13 mouse cellular contexts compared by ENCODE assay signal in the genomic region with DNA sequence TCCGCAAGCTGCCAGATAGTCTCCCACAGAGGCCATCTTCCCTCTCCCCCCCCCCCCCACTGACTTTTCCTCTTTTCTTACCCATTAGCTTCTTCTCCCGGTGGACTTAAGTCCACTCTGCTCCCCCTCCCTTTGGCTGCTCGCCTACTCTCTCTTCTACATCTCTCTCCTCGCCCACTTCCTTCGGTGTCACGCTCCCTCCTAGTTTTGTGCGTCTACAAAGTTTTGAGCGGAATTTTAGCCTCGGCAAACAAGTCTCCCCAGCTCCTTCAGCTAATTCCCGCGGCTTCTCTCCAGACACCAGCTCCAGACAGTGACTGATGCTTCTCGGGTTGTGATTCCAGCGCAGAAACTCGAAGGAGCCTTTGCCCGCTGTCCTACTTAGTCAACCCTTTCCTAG. TPM values are rescaled to one million over a fixed set of nuclear protein-coding genes. Genes with fewer than 3 reads are reported as not detected.
DNase-seq lines count a peak whose midpoint lies in the region; ATAC-seq and TF ChIP-seq lines count a peak whose summit lies in the region.
"Had no signal": no experiment of that assay in that cellular context is flagged by ENCODE, and none has a peak within 500 bp of the region (broad histone marks: within the 10 kb centered on the region; RNA-seq: fewer than 3 reads in every experiment).

No protein-coding gene starts in this region.

- H3K27me3 ChIP-seq in hindbrain, embryonic 10.5 days (ENCODE audit: insufficient read depth, poor library complexity, severe bottlenecking): peaks cover 65% of the 10 kb centered on the region
- H3K27me3 ChIP-seq in midbrain, embryonic 13.5 days: peaks cover 69% of the 10 kb centered on the region
- H3K27me3 ChIP-seq in kidney, adult 2 months (replicated peaks; ENCODE audit: control insufficient read depth, insufficient read depth, low read length): peaks cover 10% of the 10 kb centered on the region

- no peaks in the 10 kb centered on the region for H3K9me3 ChIP-seq in hindbrain, embryonic 10.5 days
- H3K9me3 ChIP-seq in midbrain, embryonic 13.5 days: no peaks in the 10 kb centered on the region
- H3K9me3 ChIP-seq: lung, embryonic 15.5 days; stomach, embryonic 15.5 days had no signal

- peak overlapping the region; percentile 73 for H3K27ac ChIP-seq in hindbrain, embryonic 10.5 days
- H3K27ac ChIP-seq in midbrain, embryonic 13.5 days: peak overlapping the region; percentile 88
- H3K27ac ChIP-seq in kidney, adult 2 months (ENCODE audit: insufficient read depth, low read depth, low read length): no peak overlapping the region
- H3K27ac ChIP-seq: lung, embryonic 15.5 days; stomach, embryonic 15.5 days had no signal

- intact Hi-C loops in left cerebral cortex, postnatal 36 days (cut with DNase I): loop anchor here (2.0 kb wide), 1 partner anchor 1536 kb away; no protein-coding TSS in a partner anchor
- intact Hi-C loops in gastrocnemius, postnatal 36 days (cut with DNase I): no loop called here

- ATAC-seq in midbrain, embryonic 13.5 days: no peak
- ATAC-seq in megakaryocyte-erythroid progenitor cell, adult 5-6 weeks (replicated peaks; ENCODE audit: low FRiP score, low TSS enrichment, poor library complexity, severe bottlenecking): no peak
- ATAC-seq: Patski had no signal

- H3K4me1 ChIP-seq in hindbrain, embryonic 10.5 days (replicated peaks): peaks cover 40% of the 10 kb centered on the region
- H3K4me1 ChIP-seq in midbrain, embryonic 13.5 days (replicated peaks): peaks cover 40% of the 10 kb centered on the region
- H3K4me1 ChIP-seq in kidney, adult 2 months (ENCODE audit: control insufficient read depth, insufficient read depth, low read length): no peaks in the 10 kb centered on the region

- TF ChIP-seq POLR2A in kidney, adult 2 months (IDR thresholded peaks at IDR 0.05; ENCODE audit: low read depth, low read length): no peak

- TF ChIP-seq CTCF in kidney, adult 2 months (conservative IDR thresholded peaks at IDR 0.05; ENCODE audit: insufficient read depth, insufficient read length, low read depth, low read length): no peak

- DNase-seq in left cerebral cortex, postnatal 36 days (ENCODE audit: low spot score in 2 of 2): peak; percentile 14 to 15
- DNase-seq in left cerebral cortex, adult 11 months (ENCODE audit: low spot score): no peak
- DNase-seq in hindbrain, embryonic 10.5 days (ENCODE audit: low spot score): no peak
- peak; percentile 16 for DNase-seq in right cerebral cortex, postnatal 4 days
- DNase-seq in gastrocnemius, postnatal 36 days: no peak
- no peak for DNase-seq in kidney, adult 2 months
- DNase-seq: B cell, adult 2 months; gastrocnemius, postnatal 25 days had no signal

- H3K9ac ChIP-seq in midbrain, embryonic 13.5 days (replicated peaks): peak overlapping the region; percentile 73
- H3K9ac ChIP-seq: lung, embryonic 15.5 days; stomach, embryonic 15.5 days had no signal

- H3K4me3 ChIP-seq in hindbrain, embryonic 10.5 days: peak overlapping the region; percentile 50
- H3K4me3 ChIP-seq in midbrain, embryonic 13.5 days (replicated peaks): peak overlapping the region; percentile 49
- H3K4me3 ChIP-seq in kidney, adult 2 months (ENCODE audit: insufficient read depth, low read depth, low read length): no peak overlapping the region
- H3K4me3 ChIP-seq: lung, embryonic 15.5 days; stomach, embryonic 15.5 days had no signal

- WGBS in hindbrain, embryonic 10.5 days: 3% methylated on average over 15 of the region's 15 CpGs
- 1% methylated on average over 14 of the region's 15 CpGs for WGBS in midbrain, embryonic 13.5 days
- WGBS in kidney, adult 2 months: 2% methylated on average over 15 of the region's 15 CpGs

- peak overlapping the region; percentile 80 for H3K4me2 ChIP-seq in midbrain, embryonic 13.5 days (replicated peaks)
- H3K4me2 ChIP-seq: lung, embryonic 15.5 days; stomach, embryonic 15.5 days had no signal

- H3K36me3 ChIP-seq in hindbrain, embryonic 10.5 days: no peaks in the 10 kb centered on the region
- no peaks in the 10 kb centered on the region for H3K36me3 ChIP-seq in midbrain, embryonic 13.5 days
- H3K36me3 ChIP-seq in kidney, adult 2 months (ENCODE audit: control insufficient read depth, insufficient read depth, low read length): no peaks in the 10 kb centered on the region
- H3K36me3 ChIP-seq: lung, embryonic 15.5 days; stomach, embryonic 15.5 days had no signal

RNA-seq across cellular contexts. Expression of a gene that starts 0.4 kb away (rescaled TPM):
- total RNA-seq in left cerebral cortex, postnatal 36 days (2021): 10 to 100 TPM; 32.7 to 44.1 TPM
- 4.8 and 13.6 TPM in 2 replicates for polyA plus RNA-seq in hindbrain, embryonic 10.5 days (2016; fragmentation: Nextera tagmentation; extraction: Ambion mirVana)
- polyA plus RNA-seq in midbrain, embryonic 13.5 days (2015; fragmentation: Nextera tagmentation; extraction: Ambion mirVana): 18.8 and 20.3 TPM in 2 replicates
- total RNA-seq in gastrocnemius, postnatal 36 days (2021): not detected
- not detected in 2 replicates for total RNA-seq in megakaryocyte-erythroid progenitor cell, adult 5-6 weeks (2014; fragmentation: Nextera tagmentation)
- total RNA-seq in megakaryocyte-erythroid progenitor cell, adult 5-6 weeks (2017): not detected in 2 replicates
- polyA plus RNA-seq in kidney, adult 2 months (2012; rRNA removed): not detected in 2 replicates
- total RNA-seq: gastrocnemius, postnatal 25 days had no signal
- polyA plus RNA-seq: Patski had no signal

Comparison
In these comparisons a context has a peak if more than half of its experiments do, and no peak if none do; other contexts are left out.
1. DNase-seq: peak in left cerebral cortex, postnatal 36 days (2 of 2) and right cerebral cortex, postnatal 4 days (single experiment); none in left cerebral cortex, adult 11 months (single experiment), hindbrain, embryonic 10.5 days (single experiment), gastrocnemius, postnatal 36 days (0 of 2) and kidney, adult 2 months (single experiment).
2. RNA of a gene that starts 0.4 kb away (total RNA-seq): 32.7 to 44.1 TPM in left cerebral cortex, postnatal 36 days; not detected in gastrocnemius, postnatal 36 days and not detected in megakaryocyte-erythroid progenitor cell, adult 5-6 weeks; every median in the first group is over 10 times any median in the second.